Mouse (Mus musculus) left cerebral cortex, adult 2 months (tissue): Measurements from ENCODE around the gene Adap2. TPM values are rescaled to one million over a fixed set of nuclear protein-coding genes. Genes with fewer than 3 reads are reported as not detected.

ENCODE experiments used
- DNase-seq, 2 experiments: peaks; one replicate each; pipeline ENCODE4 v3.0.0; 2021 to 2022; ENCODE audit warnings: low spot score in 2 of 2, mixed read lengths in 1 of 2; ENCODE audit errors: extremely low spot score in 1 of 2
- H3K27ac ChIP-seq: fragments of 200-600 bp; 2 replicates; pipeline ENCODE4 v1.8.1; 2022
- H3K4me3 ChIP-seq: fragments of 200-600 bp; 2 replicates; pipeline ENCODE4 v1.8.1; 2022
- CTCF ChIP-seq: fragments of 200-600 bp; IDR thresholded peaks from 2 replicates; pipeline ENCODE4 v1.8.1; 2022; ENCODE audit warnings: antibody characterized with exemption, mild to moderate bottlenecking, moderate library complexity
- intact Hi-C: fragments of 180-260 bp; cut with DNase I; formaldehyde crosslinking; loops from one replicate; pipeline ENCODE4 v1.15.1; 2025
- total RNA-seq, 2 experiments: library from RNA; stranded (reverse); gene quantifications; 2 replicates each; pipeline ENCODE4 v1.2.3; 2021

Adap2 gene
- total RNA-seq, 2 experiments from 2014 or later, result 6.2 to 9.0 TPM

GRCm38 (mm10) chr11:80204941-80205340 lies 51.0 kb downstream of the Adap2 start:
- H3K4me3 ChIP-seq, result no peak overlapping the region
- intact Hi-C loops, result loop anchor here (5.0 kb wide), 1 partner anchor 163 kb away; no protein-coding TSS in a partner anchor
- TF ChIP-seq CTCF, result no peak
- no peak for DNase-seq
- no peak overlapping the region for H3K27ac ChIP-seq

DNA sequence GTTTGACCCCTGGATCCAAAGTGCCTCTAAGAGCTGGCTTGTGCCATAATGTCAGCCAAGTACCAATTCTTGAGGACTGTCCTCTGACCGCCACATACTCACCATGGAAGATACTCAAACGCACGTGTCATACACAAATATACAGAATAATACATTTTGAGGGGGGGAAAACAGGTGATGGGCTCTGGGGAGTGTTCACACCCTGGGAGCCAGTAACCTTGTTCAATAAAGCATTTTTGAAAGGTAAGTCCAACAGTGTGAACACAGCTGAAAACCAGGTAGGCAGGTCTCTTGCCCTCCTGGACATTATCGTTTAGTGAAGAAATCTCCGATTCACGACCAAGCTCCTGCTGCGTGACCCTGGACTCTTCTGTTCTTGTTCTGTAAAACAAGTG lies 54.6 kb downstream of the Adap2 start:
- no peak for TF ChIP-seq CTCF
- intact Hi-C loops, result loop anchor here (2.0 to 5.0 kb wide), 2 partner anchors 26 to 166 kb away; partner anchors contain the start of gene Rnf135
- no peak for DNase-seq
- no peak overlapping the region for H3K27ac ChIP-seq
- no peak overlapping the region; the same call in 1 of the 2 replicates for H3K4me3 ChIP-seq

GRCm38 (mm10) chr11:80208860-80209800 lies 55.2 kb downstream of the Adap2 start, which contains the start of gene Rhot1:
Rhot1 (plus strand) TSS chr11:80209019.
- peak; percentile 99 for TF ChIP-seq CTCF
- DNase-seq, result peak; percentile 96 to 98
- Histone ChIP-seq H3K27ac (peak within 1 kb of the TSS; percentile 92), H3K4me3 (peak within 1 kb of the TSS; percentile 88)
- intact Hi-C loops, result loop anchor here (2.0 to 5.0 kb wide), 2 partner anchors 26 to 167 kb away; partner anchors contain the start of gene Rnf135

DNA sequence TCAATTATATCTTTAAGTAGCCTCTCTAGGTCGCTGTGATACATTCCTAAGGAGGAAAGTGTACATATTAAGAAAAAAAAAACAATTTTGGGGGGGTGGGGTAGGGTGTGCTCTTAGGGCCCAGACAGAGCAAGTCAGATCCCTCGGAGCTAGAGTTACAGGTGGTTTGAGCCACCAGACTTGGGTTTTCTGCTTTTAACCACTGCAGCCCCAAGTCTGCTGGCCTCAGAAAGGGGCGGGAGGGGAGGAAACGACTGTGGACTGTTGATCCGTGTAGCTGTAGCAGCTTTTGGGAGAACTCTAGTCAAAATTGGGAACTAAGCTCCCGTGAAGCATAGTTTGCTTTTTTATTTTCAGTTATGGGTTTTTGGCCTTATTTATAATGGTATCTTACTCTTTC lies 56.4 kb downstream of the Adap2 start:
- intact Hi-C loops, result no loop called here
- no peak overlapping the region for H3K27ac ChIP-seq
- no peak for TF ChIP-seq CTCF
- peak overlapping the region; percentile 88 for H3K4me3 ChIP-seq
- DNase-seq, result no peak

- DNase-seq, result no peak
- no peak for TF ChIP-seq CTCF
- Histone ChIP-seq H3K4me3 (no peak overlapping the region), H3K27ac (no peak overlapping the region)
- intact Hi-C loops, result no loop called here
These were observed 58.4 kb downstream of the Adap2 start for GRCm38 (mm10) chr11:80212282-80212681.

DNA sequence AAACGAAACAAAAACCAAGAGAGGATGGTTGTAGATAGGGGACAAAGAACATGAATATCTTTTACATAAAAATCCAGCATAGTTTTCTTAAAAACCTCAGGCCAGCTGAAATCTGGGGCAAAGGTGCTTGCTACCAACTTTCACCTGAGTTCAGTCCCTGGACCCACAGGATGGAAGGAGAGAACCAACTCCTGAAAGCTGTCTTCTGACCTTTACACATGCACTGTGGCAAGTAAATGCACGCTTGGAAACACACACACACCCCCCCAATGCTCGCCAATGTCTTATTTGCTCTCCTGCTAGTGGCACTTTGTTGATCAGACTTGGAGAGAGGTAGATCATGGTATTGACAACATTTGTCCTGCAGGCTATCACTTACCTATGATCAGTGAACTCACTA lies 61.4 kb downstream of the Adap2 start:
- intact Hi-C loops, result no loop called here
- TF ChIP-seq CTCF, result no peak
- Histone ChIP-seq H3K27ac (no peak overlapping the region), H3K4me3 (no peak overlapping the region)
- no peak for DNase-seq

DNA sequence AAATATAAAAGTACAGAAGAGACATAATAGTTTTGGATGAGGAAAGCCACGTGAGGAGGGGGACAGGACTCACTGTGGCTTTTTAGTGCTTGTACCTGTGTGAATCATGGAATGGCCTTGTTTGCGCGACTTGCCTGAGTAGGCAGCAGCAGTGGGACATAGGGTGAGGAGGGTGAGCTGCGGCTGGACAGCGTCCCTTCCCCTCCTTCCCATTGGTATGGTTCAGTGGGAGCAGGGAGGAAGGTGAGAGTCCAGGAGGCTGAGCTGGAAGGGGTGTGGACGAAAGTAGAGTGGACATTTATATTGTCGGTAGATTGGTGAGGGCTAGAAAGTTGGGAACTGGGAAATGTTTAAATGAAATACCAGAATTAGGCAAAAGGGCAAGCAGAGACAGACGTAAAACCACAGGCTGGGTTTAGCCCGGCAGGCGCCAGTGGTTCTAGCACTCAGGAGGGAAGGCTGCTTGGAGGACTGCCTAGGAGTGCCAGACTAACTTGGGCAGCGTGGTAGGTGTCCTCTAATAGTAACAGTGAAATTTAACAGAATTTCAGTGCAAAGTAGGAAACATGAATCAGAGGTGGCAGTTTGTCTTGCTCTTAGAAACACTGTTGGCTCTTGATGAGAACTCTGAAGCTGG lies 64.9 kb downstream of the Adap2 start:
- Histone ChIP-seq H3K27ac (no peak overlapping the region), H3K4me3 (no peak overlapping the region)
- no peak for DNase-seq
- no peak for TF ChIP-seq CTCF
- intact Hi-C loops, result no loop called here

Other genes with a start within 250 kb of the Adap2 start
- gene Utp6, start 191.7 kb upstream of the Adap2 start, total RNA-seq, result 10 to 100 TPM; 23.2 to 28.3 TPM
- 10 to 100 TPM; 33.4 to 34.0 TPM for gene Suz12, start 161.0 kb upstream of the Adap2 start, total RNA-seq
- 10 to 100 TPM; 12.3 to 15.4 TPM for gene Crlf3, start 73.1 kb upstream of the Adap2 start, total RNA-seq
- 1 to 10 TPM; 3.1 to 3.6 TPM for gene Atad5, start 64.7 kb upstream of the Adap2 start, total RNA-seq
- gene Tefm, start 11.9 kb upstream of the Adap2 start, total RNA-seq, result 10 to 100 TPM in 1 of 2 experiments, 1 to 10 TPM in 1; 8.0 to 10.6 TPM
- gene Rnf135, start 29.7 kb downstream of the Adap2 start, total RNA-seq, result 1 to 10 TPM; 3.5 to 3.7 TPM
- gene Rhot1, start 54.9 kb downstream of the Adap2 start, total RNA-seq, result 10 to 100 TPM; 70.0 to 70.1 TPM
- gene Rhbdl3, start 146.8 kb downstream of the Adap2 start, total RNA-seq, result 10 to 100 TPM; 22.9 to 27.7 TPM
- gene 5730455P16Rik, start 223.9 kb downstream of the Adap2 start, total RNA-seq, result 10 to 100 TPM; 47.8 to 51.7 TPM
- 100 to 1,000 TPM; 132 to 135 TPM for gene Zfp207, start 229.2 kb downstream of the Adap2 start, total RNA-seq